Mouse (Mus musculus): Measurements from ENCODE around the gene Tma7.

DNA sequence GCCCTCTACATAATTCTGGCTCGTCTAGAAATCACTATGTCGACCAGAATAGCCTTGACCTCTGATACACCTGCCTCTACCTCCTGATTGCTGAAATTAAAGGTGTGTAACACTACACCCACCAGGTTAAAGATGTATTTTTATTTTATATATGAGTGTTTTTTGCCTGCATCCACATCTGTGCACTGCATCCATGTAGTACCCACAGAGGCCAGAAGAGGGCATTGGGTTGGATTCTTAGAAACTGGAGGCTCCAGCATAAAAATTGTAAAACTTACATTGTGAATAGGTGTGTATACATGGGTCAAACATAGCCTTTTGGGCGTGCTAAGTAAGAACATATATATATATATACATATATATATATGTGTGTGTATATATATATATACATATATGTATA is 45.8 kb upstream of the Tma7 start:
- no peak for TF ChIP-seq CTCF (IDR thresholded peaks at IDR 0.05; ENCODE audit: control insufficient read depth, insufficient read depth, insufficient read length)
- TF ChIP-seq CEBPB (IDR thresholded peaks at IDR 0.05; ENCODE audit: low read depth): no peak
- TF ChIP-seq MYOD1 (IDR thresholded peaks at IDR 0.05; ENCODE audit: control insufficient read depth, insufficient read length, low read depth): no peak
- no peak for TF ChIP-seq MAX (IDR thresholded peaks at IDR 0.05)
- no peak for TF ChIP-seq USF1 (IDR thresholded peaks at IDR 0.05; ENCODE audit: low read depth)

Measured in C2C12 (cell line).